Mouse (Mus musculus) gastrocnemius, postnatal 25 days (tissue): ENCODE measurements around the gene Lamc1. TPM values are rescaled to one million over a fixed set of nuclear protein-coding genes. Genes with fewer than 3 reads are reported as not detected.
"Not testable (repeated sequence)": the region's sequence is repeated elsewhere in the genome, so short reads cannot be mapped to it uniquely, and the experiment has no call there.

Experiments
- DNase-seq: peaks from one replicate; pipeline ENCODE4 v3.0.0; 2022
- long read RNA-seq, 2 experiments: library from polyadenylated mRNA; stranded (forward); transcript quantifications; one replicate each; pipeline ENCODE4 v2.0.0; 2021
- total RNA-seq, 2 experiments: library from RNA; stranded (reverse); gene quantifications; 1 replicate in 1 of 2; 2 replicates in 1 of 2; pipeline ENCODE4 v1.2.3; 2021

Gene Lamc1
- total RNA-seq: 100 to 1,000 TPM; 102 to 113 TPM
- long read RNA-seq, experiment 1, full-length matches to known transcripts: 5 of 21 reads
- long read RNA-seq, experiment 1, partial matches to known transcripts: 7 of 21 reads
- long read RNA-seq, experiment 1, other reads (novel, unspliced or antisense): 9 of 21 reads
- long read RNA-seq, experiment 2, full-length matches to known transcripts: 16 of 38 reads
- long read RNA-seq, experiment 2, partial matches to known transcripts: 19 of 38 reads
- long read RNA-seq, experiment 2, other reads (novel, unspliced or antisense): 3 of 38 reads

DNA sequence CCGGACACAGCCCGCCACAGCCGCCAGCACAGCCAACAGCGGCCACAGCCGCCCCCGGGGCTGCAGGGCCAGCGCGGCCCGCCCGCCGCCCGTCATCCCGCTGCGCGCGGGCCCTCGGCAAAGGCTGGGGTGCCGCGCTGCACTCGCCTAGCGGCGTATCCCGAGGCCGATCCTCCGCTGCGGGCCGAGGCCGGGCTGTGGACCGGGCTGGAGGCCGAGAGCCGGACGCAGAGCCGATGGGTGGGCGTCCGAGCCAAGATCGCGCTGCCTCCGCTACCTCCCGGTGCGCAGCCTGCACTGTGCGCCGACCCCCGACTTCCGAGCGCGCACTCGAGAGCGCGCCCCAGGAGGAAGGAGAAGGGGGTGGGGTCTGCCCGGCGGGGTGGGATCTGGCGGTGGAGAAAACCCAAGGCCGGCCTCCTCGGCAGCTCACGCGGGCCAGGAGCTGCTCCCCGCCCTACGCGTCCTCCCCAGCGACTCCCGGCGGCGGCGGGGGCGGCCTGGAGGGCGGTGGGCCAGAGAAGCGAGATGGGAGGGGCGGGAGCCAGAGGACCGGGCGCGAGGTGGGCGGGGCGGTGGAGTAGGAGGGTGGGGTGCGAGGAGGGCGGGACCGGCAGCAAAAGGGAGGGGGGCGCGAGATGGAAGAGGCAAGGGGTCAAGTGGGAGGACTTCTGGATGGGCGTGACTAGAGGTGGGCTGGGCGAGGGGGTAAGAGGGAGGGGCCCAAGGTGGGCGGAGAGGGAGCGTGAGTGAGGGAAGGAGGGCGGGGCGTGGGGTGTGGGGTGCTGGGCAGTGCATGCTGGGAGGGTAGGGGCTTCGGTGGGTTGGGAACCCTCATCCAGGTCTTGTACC is at the start of gene Lamc1:
Lamc1 (minus strand) TSS at position 343 of the 852 bp plus-strand sequence.
- DNase-seq: peak; percentile 96

DNA sequence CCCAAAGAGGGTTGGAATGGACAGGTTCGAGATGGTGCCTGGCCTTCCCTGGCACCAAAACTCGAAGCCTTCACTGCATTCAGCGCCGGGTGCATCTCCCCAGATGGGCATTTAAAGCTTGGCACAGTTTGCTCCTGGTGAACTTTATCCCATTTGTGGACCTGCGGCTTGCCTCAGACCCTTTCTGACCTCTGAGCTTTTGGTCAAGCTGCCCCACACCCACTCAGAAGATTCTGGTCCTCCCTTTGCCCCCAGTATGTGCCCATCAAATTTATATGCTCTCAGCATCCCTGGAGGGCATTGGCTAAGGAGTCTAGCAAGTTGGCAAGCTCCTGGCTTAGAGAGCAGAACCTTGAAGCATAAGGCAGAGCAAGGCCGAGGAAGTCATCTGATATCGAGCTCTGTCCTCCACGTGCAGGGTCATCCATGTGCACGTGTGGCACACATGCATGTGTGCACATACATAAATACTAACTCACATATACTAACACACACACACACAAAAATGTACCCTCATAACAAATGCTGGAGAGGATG is 48.2 kb upstream of the Lamc1 start:
- DNase-seq: no peak

DNA sequence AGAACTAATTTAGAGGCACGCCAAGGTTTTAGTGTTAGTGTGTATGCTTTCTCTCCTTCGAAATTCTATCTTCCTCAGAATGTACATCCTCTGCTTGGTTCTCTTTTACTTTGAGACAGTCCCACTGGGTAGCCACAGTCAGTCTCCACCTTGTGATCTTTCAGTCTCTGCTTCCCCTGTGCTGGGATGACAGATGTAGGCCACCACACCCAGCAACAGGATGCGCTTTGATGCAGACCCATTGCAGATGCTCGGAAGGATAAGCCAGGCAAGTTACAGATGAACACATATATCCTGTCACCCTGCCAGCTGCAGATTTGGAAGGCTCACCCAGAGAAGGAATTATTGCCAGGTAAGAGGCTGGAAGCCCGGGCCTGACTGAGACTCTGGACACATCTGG is 47.2 kb upstream of the Lamc1 start:
- DNase-seq: no peak

DNA sequence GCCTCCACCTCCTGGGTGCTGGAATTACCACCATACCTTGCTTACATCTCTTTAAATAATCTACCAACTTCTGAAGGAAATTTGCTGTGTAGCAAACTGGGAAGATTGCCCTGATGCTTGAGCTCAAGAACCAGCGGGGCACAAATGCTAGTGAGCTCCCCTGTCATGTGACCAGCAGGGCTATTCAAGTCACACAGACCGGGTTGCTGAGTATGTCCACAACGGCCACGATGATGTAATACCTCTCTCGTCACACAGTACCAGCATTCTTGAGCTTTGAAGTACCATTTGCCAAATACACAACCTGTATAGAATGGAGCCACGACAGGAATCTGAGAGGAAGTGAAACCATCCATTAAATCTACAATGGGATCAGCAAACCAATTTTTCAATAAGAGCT is 46.0 kb upstream of the Lamc1 start:
- no peak for DNase-seq

DNA sequence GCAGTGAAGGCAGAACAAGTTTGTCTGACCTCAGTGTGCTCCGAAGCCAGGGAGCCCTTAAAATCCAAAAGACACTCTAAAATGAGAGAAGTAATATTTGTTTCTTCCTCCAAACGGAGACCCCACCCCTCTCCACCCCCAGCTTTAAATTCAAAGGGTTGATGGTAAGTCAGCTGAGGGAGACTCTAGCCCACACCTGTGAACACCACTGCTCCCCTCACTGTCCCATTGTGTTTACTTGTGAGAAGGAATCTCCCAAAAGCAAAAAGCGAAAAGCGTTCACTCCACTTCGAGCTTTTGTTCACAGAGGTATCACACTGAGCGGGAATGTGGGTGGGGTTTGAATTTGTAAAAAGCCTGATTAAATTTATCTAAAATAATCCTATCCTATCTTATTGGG is 43.9 kb upstream of the Lamc1 start:
- DNase-seq: no peak

DNA sequence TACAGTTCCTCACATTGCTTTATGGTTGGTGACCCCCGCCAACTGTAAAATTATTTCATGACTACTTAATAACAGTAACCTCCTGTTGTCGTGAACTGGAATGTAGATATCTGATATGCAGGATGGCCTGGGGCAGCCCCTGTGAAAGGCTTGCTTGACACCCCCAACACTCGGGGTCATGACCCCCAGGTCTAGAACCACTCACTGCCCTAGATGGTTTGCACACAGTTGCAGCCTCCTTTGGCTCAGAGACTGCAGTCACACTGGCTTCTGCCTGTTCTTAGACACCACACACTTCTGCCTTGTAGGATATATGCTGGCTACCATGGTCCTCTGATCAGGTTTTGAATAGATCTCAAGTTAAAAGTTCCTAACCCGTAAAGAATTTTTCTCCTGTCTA is 41.5 kb upstream of the Lamc1 start:
- DNase-seq: no peak

DNA sequence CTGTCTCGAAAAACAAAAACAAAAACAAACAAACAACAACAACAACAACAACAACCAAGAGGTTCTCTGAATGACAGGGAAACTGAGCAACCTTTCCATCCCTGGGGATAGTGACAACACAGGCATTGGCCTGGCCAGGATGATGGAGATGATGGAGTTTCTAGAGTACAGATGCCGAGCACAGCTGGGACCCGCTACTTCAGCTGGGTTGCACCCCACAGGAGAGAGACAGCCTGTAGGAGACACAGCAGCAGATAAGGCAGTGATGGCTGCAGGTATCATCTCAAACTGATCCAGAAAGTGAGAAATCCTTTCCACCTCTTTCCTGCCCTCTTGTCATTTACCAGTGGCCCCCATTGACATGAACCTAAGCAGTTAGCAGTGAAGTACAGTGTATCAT is 39.3 kb upstream of the Lamc1 start:
- no peak for DNase-seq

DNA sequence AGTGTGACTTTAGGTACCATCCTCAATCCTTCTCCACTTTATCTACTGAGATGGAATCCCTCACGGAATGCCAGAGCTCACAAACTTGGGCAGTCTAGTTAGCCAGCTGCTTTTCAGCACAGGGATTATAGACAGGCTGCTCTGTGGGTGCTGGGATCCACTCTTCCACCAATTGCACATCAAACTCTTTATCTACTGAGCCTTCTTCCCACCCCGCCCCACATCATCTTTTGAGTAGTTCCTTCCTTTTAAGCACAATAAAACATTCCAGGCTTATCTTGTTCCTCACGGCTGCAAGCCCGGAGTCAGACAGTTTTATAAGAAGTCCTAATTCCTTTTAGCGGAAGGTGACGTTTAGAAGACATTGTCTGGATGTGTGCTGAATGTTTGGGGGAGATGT is 36.4 kb upstream of the Lamc1 start:
- no peak for DNase-seq

DNA sequence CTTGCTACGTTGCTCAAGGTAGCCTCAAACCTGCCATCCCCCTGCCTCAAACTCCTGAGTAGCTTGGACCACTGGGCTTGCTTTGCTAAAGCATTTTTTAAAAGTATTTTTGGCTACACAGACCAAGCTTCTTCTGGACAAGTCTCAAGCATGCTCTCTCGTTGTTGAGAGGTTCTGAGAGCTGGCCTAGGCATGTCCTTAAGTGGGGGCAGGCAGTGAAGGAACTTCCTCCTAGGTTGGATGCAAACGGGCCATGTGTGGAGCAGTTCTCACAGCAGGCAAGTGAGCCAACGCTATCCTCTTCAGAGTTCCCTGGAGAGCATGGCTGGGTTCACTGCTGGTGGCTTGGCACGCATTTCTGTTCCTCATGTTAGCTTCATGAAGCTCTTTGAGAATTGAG is 34.5 kb upstream of the Lamc1 start:
- DNase-seq: no peak

DNA sequence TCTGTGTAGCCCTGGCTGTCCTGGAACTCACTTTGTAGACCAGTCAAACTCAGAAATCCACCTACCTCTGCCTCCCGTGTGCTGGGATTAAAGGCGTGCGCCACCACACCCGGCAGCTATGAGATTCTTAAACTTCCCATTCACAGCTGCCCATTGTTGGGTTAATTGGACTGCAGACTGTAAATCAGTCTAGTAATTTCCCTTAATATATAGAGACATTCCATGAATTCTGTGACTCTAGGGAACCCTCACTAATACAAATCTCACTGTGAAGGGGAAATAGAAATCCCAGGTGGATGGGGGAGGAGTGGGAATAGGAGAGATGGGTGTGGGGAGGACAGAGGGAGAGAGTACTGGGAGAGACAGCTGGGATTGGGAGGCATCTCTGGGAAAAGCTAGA is 29.3 kb upstream of the Lamc1 start:
- no peak for DNase-seq

DNA sequence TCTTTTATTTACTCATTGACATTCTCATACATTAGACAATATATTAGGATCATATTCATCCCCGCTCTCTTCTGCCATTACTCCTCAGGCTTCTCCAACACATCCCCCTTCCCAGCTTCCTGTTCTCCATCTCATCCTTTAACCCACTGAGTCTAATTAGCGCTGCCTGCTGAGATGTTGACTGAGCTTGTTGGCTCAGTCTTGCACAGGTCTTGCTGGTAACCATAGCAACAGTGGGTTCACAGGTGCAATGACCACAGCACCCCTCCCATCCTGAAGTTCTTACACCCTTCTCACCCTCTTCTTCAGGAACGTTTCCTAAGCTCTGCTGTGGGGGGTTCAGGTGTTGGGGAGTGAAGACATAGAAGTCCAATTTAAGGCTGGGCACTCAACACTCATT is 28.0 kb upstream of the Lamc1 start:
- DNase-seq: no peak

DNA sequence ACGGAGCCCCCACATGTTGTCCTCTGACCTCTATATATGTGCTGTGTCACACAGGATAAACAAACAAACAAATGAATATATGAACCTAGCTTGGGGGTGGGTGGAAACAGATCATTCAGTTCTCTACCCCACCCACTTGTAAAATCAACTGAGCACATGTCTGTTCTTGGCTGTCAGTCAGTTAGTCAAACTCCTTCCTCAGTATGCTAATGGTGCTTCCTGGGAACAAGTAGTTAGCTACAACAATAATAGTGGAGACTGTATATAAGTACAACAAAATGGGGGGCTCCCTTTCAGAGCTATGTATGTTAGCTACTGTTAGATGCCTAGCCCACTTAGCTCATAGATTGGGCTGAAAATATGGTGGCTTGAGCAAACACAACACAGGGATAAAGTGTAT is 24.6 kb upstream of the Lamc1 start:
- no peak for DNase-seq

DNA sequence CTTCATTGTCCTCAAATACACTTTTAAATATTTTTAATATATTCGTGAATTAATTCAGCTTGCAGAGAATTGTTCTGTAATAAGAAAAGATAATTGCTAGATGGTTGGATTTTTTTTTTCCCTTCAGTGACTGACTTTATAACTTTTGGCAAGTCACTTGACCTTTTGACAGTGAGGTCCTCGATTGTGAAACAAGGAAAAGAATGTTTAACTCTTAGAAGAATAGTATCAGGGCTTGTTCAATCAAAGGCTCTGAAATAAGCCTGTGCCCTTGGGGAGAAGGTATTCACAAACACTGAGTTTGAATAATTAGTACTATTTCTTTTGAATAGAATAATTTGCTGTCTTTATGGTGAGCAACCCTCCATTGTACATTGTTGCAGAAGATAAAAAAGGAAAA is 21.9 kb upstream of the Lamc1 start:
- no peak for DNase-seq

DNA sequence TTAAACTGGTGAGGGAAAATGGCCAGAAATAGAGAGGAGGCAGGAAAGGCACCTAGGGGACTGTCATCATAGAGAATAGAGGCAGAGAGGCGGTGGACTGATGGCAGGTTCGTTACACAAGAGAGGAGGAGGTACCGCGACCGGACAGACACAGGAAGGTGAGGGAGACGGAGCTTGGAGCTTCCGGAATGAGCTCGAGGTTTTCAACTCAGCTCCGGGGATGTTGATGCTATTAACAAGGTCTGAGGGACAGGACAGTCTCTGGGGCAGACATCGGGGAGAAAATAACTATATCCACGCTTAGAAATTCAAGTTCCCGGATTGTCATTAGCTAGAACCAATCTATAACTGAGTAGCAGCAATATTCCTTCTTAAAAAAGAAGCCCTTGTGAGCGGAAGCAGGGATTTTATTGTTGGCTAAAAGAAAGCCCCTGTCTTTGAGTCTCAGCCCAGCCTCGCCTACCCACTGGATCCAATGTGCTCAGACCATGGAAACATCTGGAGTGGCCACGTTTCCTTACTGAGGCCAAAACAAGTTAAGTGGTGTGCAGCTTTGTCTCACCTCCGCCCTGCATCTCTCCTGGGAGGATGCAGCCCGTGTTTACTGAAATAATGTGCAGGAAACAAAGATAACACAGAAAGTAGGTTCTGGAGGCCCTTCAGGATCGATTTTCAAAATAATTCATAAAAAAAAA is 21.3 kb upstream of the Lamc1 start:
- peak; percentile 68 for DNase-seq

DNA sequence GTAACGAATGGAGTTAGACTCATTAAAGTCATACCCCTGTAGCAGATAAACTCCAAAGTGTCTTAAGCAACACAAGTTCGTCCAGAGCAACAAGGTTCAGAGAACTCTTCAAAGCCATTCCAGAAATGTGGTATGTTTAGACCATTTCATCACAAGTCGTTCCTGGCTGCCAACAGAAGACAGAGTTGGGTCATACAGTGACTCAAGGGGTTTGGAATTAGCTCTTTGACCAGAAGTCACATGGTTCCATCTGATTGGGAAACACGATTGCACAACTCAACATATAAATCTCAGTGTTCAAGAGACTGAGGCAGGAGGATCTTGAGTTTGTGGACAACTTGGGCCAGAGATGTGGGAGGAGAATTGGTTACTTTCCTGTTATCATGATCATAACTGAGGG is 18.4 kb upstream of the Lamc1 start:
- no peak for DNase-seq

DNA sequence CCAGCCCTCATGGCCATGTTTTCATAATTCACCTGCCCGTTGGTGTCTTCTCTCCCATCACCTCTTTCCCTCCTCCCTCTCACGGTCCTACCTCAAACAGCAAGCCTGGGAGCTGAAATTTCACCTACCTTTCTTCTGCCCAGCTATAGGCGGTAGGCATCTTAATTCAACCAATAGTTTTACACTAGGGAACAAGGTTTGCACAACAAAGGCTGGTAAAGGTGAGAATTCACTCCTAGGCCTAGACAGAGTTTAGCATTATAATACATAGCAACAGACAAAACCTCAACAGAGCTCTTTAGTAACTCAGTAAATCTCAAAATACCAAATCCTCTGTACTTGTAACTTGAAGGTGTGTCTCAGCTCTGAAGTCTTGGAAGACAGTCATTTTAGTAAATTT is 15.1 kb upstream of the Lamc1 start:
- no peak for DNase-seq

DNA sequence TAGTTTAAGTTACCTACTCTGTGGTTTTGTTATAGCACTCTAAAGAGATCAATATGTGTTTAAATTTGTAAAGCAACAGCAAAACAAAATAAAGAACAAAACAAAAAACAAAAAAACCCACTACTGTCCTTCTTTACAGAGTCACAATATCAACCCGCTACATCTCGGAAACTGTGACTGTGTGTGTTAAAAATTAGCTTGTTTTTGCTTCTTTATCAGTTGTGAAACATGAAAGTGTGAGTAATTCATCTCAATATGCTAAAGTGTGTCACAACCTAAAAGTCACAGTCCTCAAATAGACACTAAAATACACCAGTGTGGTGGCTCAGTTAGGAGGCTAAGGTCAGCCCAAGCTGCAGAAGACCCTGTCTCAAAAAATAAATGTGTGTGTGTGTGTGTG is 14.5 kb upstream of the Lamc1 start:
- DNase-seq: no peak

DNA sequence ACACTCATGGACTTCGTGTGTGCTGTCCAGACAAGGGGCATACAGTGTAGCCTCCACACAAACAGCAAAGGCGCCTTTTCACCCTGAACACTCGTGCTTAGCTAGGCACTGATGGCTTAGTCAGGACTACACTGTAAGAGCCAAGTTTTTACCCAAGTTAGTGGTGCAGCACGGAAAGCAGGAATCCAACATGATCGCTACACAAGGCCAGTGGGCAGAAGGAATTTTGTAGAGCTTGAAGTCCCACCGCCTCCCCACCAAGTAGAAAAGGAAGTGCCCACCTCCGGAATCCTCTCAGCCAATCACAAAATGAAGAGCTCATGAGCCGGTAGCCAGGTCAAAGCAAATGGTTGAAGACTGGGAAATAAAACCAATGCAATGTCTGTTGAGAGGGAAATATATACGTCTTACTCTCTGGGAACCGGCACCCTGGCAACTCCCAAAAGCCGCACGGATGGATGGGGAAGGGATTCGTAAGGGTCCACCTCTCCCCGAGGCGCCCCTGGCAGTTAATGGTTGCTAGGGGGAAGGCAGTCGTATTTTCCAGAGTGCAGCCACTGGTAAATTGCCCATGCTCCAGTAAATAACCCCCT is 13.2 kb upstream of the Lamc1 start:
- DNase-seq: no peak

DNA sequence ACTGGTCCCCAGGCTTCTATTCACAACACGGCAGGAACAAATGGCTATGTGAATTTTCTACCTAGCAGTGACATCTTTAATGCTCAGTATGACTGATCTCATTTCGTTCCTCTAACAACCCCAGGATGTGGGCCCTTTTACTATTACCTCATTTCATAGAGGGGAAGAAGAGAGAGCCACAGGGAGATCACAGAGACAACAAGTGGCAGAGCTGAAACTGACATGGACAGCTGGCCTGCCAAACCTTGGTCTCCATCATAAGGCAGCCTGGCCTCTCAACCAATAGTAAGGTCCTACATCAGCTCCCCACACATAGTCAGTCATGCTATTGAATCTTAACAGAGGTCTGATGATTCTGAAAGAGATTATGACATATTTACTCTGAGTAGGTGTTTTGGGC is 12.4 kb upstream of the Lamc1 start:
- no peak for DNase-seq

DNA sequence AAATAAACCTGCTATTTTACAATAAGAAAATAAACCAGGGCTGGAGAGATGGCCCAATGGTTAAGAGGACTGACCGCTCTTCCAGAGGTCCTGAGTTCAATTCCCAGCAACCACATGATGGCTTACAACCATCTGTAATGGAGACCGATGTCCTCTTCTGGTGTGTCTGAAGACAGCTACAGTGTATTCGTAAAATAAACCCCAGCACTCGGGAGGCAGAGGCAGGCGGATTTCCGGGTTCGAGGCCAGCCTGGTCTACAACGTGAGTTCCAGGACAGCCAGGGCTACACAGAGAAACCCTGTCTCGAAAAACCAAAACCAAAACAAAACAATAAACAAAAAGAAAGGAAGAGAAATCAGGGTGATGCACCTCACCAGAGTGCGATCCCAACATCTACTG is 2.9 kb upstream of the Lamc1 start:
- not testable (repeated sequence) for DNase-seq

DNA sequence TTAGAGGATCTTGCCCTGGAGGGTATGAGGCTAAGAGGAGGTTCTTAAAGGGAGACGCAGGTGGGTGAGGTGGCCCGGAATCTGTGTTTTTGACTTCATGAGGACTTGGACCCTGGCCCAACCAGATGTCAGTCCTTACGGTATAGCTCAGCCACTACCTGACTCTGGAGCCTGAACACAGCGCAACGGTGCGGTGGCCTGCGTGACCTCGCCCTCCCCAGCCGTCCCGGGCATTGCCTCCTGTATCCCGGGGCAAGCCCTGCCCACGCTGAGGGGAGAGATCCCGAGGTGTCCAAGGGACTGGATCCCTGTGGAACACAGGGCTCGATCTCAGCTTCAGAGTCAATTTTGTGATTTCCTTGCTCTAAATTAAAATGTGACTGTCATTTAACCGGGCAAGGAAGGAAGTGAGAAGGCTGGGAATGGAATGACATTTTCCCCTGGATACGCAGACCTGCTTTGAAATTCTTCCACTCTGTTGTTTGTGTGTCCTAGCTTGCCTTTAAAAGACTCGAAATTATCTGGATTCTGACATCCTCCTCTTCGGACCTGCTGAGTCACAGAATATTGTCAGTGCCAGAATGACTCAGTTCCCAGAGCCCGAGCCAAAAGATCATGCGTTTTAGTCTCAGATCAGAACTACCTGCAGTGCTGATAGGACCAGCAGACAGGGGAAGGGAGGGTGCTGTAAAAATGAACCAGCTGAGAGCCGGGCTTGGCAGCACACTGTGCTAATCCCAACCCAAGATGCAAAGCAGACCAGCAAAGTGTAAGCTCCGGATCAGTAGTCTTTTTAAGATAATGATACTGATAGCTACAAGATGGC is 923 bp upstream of the Lamc1 start:
- DNase-seq: peak; percentile 46
